Mouse (Mus musculus): ENCODE data around the gene 4933400A11Rik. TPM values are rescaled to one million over a fixed set of nuclear protein-coding genes. Genes with fewer than 3 reads are reported as not detected.

4933400A11Rik gene
- polyA plus RNA-seq, 1 experiment, result 13.3 TPM

GRCm38 (mm10) chrX:169792879-169793278, 13.4 kb upstream of the 4933400A11Rik start:
- Histone ChIP-seq H3K27ac (ENCODE audit: control insufficient read depth, insufficient read depth, low read depth, low read length) (no peak overlapping the region), H3K36me3 (ENCODE audit: control insufficient read depth, insufficient read depth, low read length) (no peaks in the 10 kb centered on the region), H3K4me3 (ENCODE audit: control insufficient read depth, low read depth, low read length) (no peak overlapping the region), H3K27me3 (ENCODE audit: control insufficient read depth, insufficient read depth, low read length) (no peaks in the 10 kb centered on the region), H3K4me1 (ENCODE audit: control insufficient read depth, insufficient read depth, low read length) (no peaks in the 10 kb centered on the region)
- TF ChIP-seq POLR2A (IDR thresholded peaks at IDR 0.05; ENCODE audit: control insufficient read depth, low read depth, low read length), result no peak
- TF ChIP-seq CTCF (IDR thresholded peaks at IDR 0.05; ENCODE audit: control insufficient read depth, insufficient read depth, insufficient replicate concordance, low read depth, low read length), result no peak

GRCm38 (mm10) chrX:169789702-169790101, 10.3 kb upstream of the 4933400A11Rik start:
- no peaks in the 10 kb centered on the region for H3K27me3 ChIP-seq (ENCODE audit: control insufficient read depth, insufficient read depth, low read length)

GRCm38 (mm10) chrX:169758001-169758400, 21.4 kb downstream of the 4933400A11Rik start:
- no peaks in the 10 kb centered on the region for H3K27me3 ChIP-seq (ENCODE audit: control insufficient read depth, insufficient read depth, low read length)
- H3K36me3 ChIP-seq (ENCODE audit: control insufficient read depth, insufficient read depth, low read length), result no peaks in the 10 kb centered on the region
- H3K27ac ChIP-seq (ENCODE audit: control insufficient read depth, insufficient read depth, low read depth, low read length), result no peak overlapping the region
- H3K4me1 ChIP-seq (ENCODE audit: control insufficient read depth, insufficient read depth, low read length), result no peaks in the 10 kb centered on the region
- no peak overlapping the region for H3K4me3 ChIP-seq (ENCODE audit: control insufficient read depth, low read depth, low read length)
- TF ChIP-seq POLR2A (IDR thresholded peaks at IDR 0.05; ENCODE audit: control insufficient read depth, low read depth, low read length) (no peak), CTCF (IDR thresholded peaks at IDR 0.05; ENCODE audit: control insufficient read depth, insufficient read depth, insufficient replicate concordance, low read depth, low read length) (no peak)

More at GRCm38 (mm10) chrX:169789702-169790101, 10.3 kb upstream of the 4933400A11Rik start:
- Histone ChIP-seq H3K27ac (ENCODE audit: control insufficient read depth, insufficient read depth, low read depth, low read length) (no peak overlapping the region), H3K36me3 (ENCODE audit: control insufficient read depth, insufficient read depth, low read length) (no peaks in the 10 kb centered on the region), H3K4me3 (ENCODE audit: control insufficient read depth, low read depth, low read length) (no peak overlapping the region), H3K4me1 (ENCODE audit: control insufficient read depth, insufficient read depth, low read length) (no peaks in the 10 kb centered on the region)
- TF ChIP-seq POLR2A (IDR thresholded peaks at IDR 0.05; ENCODE audit: control insufficient read depth, low read depth, low read length) (no peak), CTCF (IDR thresholded peaks at IDR 0.05; ENCODE audit: control insufficient read depth, insufficient read depth, insufficient replicate concordance, low read depth, low read length) (no peak)

- H3K4me3 ChIP-seq (ENCODE audit: control insufficient read depth, low read depth, low read length), result no peak overlapping the region
These were observed 44.0 kb downstream of the 4933400A11Rik start for GRCm38 (mm10) chrX:169735387-169735969.

More at GRCm38 (mm10) chrX:169735387-169735969, 44.0 kb downstream of the 4933400A11Rik start:
- Histone ChIP-seq H3K36me3 (ENCODE audit: control insufficient read depth, insufficient read depth, low read length) (no peaks in the 10 kb centered on the region), H3K27ac (ENCODE audit: control insufficient read depth, insufficient read depth, low read depth, low read length) (no peak overlapping the region), H3K27me3 (ENCODE audit: control insufficient read depth, insufficient read depth, low read length) (no peaks in the 10 kb centered on the region), H3K4me1 (ENCODE audit: control insufficient read depth, insufficient read depth, low read length) (no peaks in the 10 kb centered on the region)
- TF ChIP-seq POLR2A (IDR thresholded peaks at IDR 0.05; ENCODE audit: control insufficient read depth, low read depth, low read length), result no peak
- no peak for TF ChIP-seq CTCF (IDR thresholded peaks at IDR 0.05; ENCODE audit: control insufficient read depth, insufficient read depth, insufficient replicate concordance, low read depth, low read length)

Other genes with a start within 250 kb of the 4933400A11Rik start
- 0.65 and 1.4 TPM in 2 replicates for gene Mid1, start 94.4 kb downstream of the 4933400A11Rik start, polyA plus RNA-seq (2012; rRNA removed)
- gene Gm21887, start 230.0 kb upstream of the 4933400A11Rik start, polyA plus RNA-seq (2012; rRNA removed), result 44.3 and 111 TPM in 2 replicates

All from testis, adult 2 months (tissue).